Mouse (Mus musculus) forebrain, postnatal 0 days (tissue): ENCODE data around the gene Cbarp. TPM values are rescaled to one million over a fixed set of nuclear protein-coding genes. Genes with fewer than 3 reads are reported as not detected.

ENCODE experiments used
- ATAC-seq: fragments of 200-750 bp; cut with Nextera tagmentation; 2 replicates; pipeline ENCODE4 v1.8.0; 2017; ENCODE audit warnings: mild to moderate bottlenecking, moderate library complexity
- DNase-seq: peaks from one replicate; pipeline ENCODE4 v3.0.0-alpha.2; 2015
- H3K27ac ChIP-seq: fragments of 300-500 bp; sonication (generic); 2 replicates; pipeline ENCODE4 v1.5.1; 2014; ENCODE audit warnings: low read depth, mild to moderate bottlenecking, antibody characterized with exemption, low read length, moderate library complexity, mixed read lengths
- H3K27me3 ChIP-seq: fragments of 300-500 bp; sonication (generic); 2 replicates; pipeline ENCODE4 v1.6.1; 2014; ENCODE audit warnings: mild to moderate bottlenecking, low read length, mixed read lengths; ENCODE audit not compliant: insufficient read depth
- H3K36me3 ChIP-seq: fragments of 300-500 bp; sonication (generic); 2 replicates; pipeline ENCODE4 v1.6.1; 2014; ENCODE audit warnings: mild to moderate bottlenecking, moderate library complexity; ENCODE audit not compliant: insufficient read depth
- H3K4me1 ChIP-seq: fragments of 300-500 bp; sonication (generic); 2 replicates; pipeline ENCODE4 v1.6.1; 2014; ENCODE audit warnings: antibody characterized with exemption; ENCODE audit not compliant: insufficient read depth
- H3K4me2 ChIP-seq: fragments of 300-500 bp; sonication (generic); 2 replicates; pipeline ENCODE4 v1.6.1; 2014; ENCODE audit warnings: low read depth, mild to moderate bottlenecking, moderate library complexity
- H3K4me3 ChIP-seq: fragments of 300-500 bp; sonication (generic); 2 replicates; pipeline ENCODE4 v1.5.1; 2014; ENCODE audit warnings: low read depth, low read length, mixed read lengths
- H3K9ac ChIP-seq: fragments of 300-500 bp; sonication (generic); 2 replicates; pipeline ENCODE4 v1.6.1; 2014; ENCODE audit warnings: mild to moderate bottlenecking
- H3K9me3 ChIP-seq: fragments of 300-500 bp; sonication (generic); 2 replicates; pipeline ENCODE4 v1.6.1; 2016; ENCODE audit warnings: low read length
- CTCF ChIP-seq: sonication (generic); IDR thresholded peaks from 2 replicates; pipeline ENCODE4 v1.5.1; 2016; ENCODE audit warnings: antibody characterized with exemption, control low read depth, low read depth
- WGBS: fragments of 180-500 bp; shearing (Covaris S2); extraction: QIAGEN DNeasy Blood & Tissue Kit; methylation state at CpG from one replicate; pipeline ENCODE4 v1.1.7; 2014; 5-methylcytosine and 5-hydroxymethylcytosine counted together
- polyA plus RNA-seq: library from polyadenylated mRNA; unstranded; fragments of >200 nt; fragmentation: Nextera tagmentation; extraction: Ambion mirVana; gene quantifications from 2 replicates; pipeline ENCODE4 v1.2.1, GENCODE M21; 2015
- total RNA-seq: library from RNA; depleted of rRNA; stranded (reverse); fragments of >200 nt; gene quantifications from 2 replicates; pipeline ENCODE4 v1.2.3, GENCODE M21; 2014

Gene Cbarp
- total and polyA plus RNA-seq, 2 experiments from 2014 or later = 68.2 to 151 TPM

DNA sequence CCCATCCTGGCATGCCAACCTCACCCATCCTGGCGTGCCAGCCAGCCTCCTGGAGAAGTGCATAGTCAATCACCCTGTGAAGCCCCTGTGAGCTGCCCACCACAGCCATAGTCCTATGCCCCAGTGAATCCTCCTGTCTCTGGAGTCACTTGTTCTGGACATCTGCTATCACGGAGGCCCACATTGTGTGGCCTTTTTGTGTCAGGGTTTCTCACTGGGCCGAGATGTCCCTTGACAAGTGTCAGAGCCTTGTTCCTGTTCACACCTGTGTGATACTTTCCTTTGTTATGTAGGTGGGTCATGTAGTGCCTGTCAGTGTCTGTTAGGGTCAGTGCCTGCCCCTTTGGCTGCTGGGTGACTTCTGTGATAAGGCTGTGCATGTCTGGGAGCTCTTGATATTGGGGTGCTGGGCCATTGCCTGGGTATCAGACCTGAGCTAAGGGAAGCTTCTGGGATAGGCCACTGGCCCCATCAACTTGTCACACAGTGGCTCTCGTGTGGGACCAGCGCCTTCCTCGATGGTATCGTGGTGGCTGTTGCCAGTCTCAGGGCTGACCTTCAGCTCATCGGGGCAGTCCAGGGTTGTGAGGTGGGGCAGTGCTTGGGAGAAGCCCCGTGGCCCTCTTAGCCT lies 16.6 kb downstream of the Cbarp start:
- no peak overlapping the region for H3K4me2 ChIP-seq
- no peaks in the 10 kb centered on the region for H3K9me3 ChIP-seq
- H3K27ac ChIP-seq = no peak overlapping the region
- ATAC-seq = no peak
- H3K9ac ChIP-seq = no peak overlapping the region
- no peaks in the 10 kb centered on the region for H3K27me3 ChIP-seq
- no peak for DNase-seq
- H3K4me1 ChIP-seq = no peaks in the 10 kb centered on the region
- H3K36me3 ChIP-seq = peaks cover 41% of the 10 kb centered on the region
- WGBS = 88% methylated on average over 9 of the region's 9 CpGs
- no peak overlapping the region for H3K4me3 ChIP-seq
- TF ChIP-seq CTCF = no peak

DNA sequence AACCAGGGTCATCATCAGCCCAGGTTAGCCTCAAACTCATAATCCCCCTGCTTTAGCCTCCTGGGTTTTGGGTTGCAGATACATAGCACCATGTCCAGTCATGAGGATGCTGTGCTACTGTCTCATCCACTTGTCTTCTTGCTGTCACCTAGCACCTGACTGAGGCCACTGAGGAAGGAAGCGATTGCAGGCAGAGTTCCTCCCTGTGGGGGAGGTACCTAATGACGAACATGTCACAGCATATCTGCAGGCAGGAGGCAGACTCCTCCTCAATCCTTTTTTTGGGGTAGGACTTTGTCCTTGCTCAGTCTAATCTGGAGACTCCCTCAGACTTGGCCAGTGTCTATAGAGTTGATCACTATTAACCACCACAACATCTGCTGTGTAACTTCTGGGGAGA lies 19.0 kb downstream of the Cbarp start:
- Histone ChIP-seq H3K4me3 (no peak overlapping the region), H3K4me2 (no peak overlapping the region), H3K27ac (no peak overlapping the region), H3K9ac (no peak overlapping the region), H3K27me3 (no peaks in the 10 kb centered on the region), H3K4me1 (peaks cover 16% of the 10 kb centered on the region), H3K36me3 (peaks cover 21% of the 10 kb centered on the region), H3K9me3 (no peaks in the 10 kb centered on the region)
- 83% methylated on average over 2 of the region's 2 CpGs for WGBS
- TF ChIP-seq CTCF = no peak
- DNase-seq = no peak
- ATAC-seq = no peak

DNA sequence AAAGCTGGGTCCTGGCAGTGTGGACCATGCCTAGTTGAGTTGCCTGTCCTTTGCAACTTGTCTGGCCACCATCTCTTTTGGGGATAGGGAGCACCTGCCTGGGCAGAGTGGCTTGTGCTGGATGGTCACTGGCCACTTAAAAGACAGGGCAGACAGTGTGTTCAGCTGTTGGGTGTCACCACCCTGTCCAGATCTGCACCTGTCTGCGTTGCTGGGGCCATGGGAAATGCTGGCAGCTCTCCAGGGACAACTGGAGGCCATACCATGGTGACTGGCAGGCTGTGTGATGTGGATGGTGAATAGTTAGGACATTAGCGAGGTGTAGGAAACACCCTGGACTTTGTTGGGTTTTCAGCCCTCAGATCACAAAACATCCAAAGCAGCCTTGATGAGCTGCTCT lies 20.5 kb downstream of the Cbarp start:
- no peaks in the 10 kb centered on the region for H3K27me3 ChIP-seq
- no peak overlapping the region for H3K4me2 ChIP-seq
- H3K36me3 ChIP-seq = peaks cover 12% of the 10 kb centered on the region
- H3K4me1 ChIP-seq = peaks cover 17% of the 10 kb centered on the region
- no peaks in the 10 kb centered on the region for H3K9me3 ChIP-seq
- TF ChIP-seq CTCF = no peak
- no peak overlapping the region for H3K4me3 ChIP-seq
- no peak for DNase-seq
- no peak overlapping the region for H3K27ac ChIP-seq
- WGBS = 46% methylated on average over 2 of the region's 2 CpGs
- no peak overlapping the region for H3K9ac ChIP-seq
- no peak for ATAC-seq

DNA sequence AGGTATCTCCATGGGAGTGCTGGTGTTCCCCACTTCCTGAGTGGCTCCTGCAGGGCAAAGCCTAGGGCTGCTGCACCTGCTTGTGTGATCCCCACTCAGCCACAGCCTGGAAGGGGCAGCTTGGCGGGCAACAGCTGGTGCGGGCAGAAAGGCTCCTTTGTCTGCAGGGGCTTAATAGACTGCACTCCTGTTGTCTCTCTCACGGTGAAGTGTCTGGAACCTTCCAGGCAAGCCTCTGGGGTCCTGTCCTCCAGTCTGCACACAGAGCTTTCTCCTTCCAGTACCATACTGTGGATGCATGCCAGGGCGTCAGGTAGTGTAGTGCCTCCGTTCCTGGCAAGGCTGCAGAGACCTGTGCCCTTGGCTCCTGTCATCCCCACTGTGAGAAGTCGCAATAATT lies 22.1 kb downstream of the Cbarp start:
- H3K4me1 ChIP-seq = peaks cover 17% of the 10 kb centered on the region
- no peak overlapping the region for H3K4me3 ChIP-seq
- H3K27ac ChIP-seq = no peak overlapping the region

DNA sequence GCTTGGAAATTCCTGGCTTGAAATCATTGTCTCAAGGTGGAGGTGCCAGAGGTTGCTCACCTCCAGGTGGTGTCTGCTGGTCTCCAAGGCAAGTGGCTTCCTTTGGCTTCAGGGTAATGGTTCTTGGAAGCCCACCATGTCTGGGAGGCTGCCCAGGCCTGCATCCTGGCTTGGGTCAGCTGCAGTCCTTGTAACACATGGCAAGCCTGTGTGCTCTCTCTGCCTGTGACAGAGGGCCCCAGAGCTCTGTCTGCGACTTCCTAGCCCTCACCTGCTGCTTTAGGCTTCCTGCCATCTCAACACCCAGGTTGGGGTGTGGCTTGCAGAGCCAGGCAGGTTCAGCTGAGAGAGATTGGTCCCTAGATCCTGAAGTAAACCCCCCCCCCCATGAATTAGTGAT lies 22.9 kb downstream of the Cbarp start:
- H3K9me3 ChIP-seq = no peaks in the 10 kb centered on the region
- peak overlapping the region; percentile 74 for H3K9ac ChIP-seq
- no peak for DNase-seq
- peak overlapping the region; percentile 74 for H3K4me2 ChIP-seq
- no peak for TF ChIP-seq CTCF
- ATAC-seq = no peak
- H3K27me3 ChIP-seq = no peaks in the 10 kb centered on the region
- peak overlapping the region; percentile 92 for H3K4me3 ChIP-seq
- peaks cover 17% of the 10 kb centered on the region for H3K4me1 ChIP-seq
- peaks cover 8% of the 10 kb centered on the region; the same call in 1 of the 2 replicates for H3K36me3 ChIP-seq
- H3K27ac ChIP-seq = no peak overlapping the region
- 40% methylated on average over 1 of the region's 1 CpGs for WGBS

More for the DNA sequence above, 22.1 kb downstream of the Cbarp start:
- Histone ChIP-seq H3K9me3 (no peaks in the 10 kb centered on the region), H3K36me3 (peaks cover 8% of the 10 kb centered on the region; the same call in 1 of the 2 replicates), H3K4me2 (peak overlapping the region; percentile 74; the same call in 1 of the 2 replicates), H3K9ac (peak overlapping the region; percentile 22; the same call in 1 of the 2 replicates), H3K27me3 (no peaks in the 10 kb centered on the region)
- ATAC-seq = no peak
- DNase-seq = no peak
- 30% methylated on average over 6 of the region's 6 CpGs for WGBS
- no peak for TF ChIP-seq CTCF

DNA sequence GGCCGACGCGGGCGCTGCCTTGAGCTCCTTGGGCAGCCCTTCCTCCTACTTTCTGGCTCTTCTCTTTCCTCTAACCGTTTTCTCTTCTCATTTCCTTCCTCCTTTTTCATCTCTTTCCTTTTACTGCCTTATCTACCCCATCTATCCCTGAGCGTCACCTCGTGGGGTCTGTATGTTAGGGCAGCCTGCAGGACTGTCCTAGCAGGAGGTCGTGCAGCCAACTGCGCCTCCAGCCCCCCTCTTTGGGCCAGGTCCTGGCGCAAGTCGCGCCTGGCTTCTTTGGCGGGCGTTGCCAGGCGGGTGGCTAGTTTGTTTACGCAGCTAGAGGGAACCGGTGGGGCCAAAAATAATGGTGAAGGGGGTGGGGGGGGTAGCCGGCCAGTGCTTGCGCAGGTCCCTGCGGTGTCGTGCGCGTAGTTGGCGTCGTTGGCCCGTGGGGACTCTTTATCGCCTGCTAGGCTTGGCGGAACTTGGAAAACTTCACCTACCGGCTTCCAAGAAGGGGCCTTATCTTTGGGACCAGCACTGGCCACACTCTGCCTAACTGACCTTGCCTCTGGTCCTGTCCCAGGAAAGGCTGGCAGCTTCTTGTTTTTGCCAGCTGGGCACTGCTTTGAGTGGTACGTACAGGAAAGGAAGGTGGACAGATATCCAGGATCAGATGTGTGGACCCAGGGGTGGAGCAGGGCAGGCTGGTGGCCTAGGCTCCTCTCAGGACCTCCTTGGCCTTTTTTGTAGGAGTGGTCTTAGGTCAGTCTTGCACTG lies 23.5 kb downstream of the Cbarp start:
- Histone ChIP-seq H3K4me3 (peak overlapping the region; percentile 92), H3K27me3 (no peaks in the 10 kb centered on the region), H3K27ac (no peak overlapping the region), H3K36me3 (peaks cover 8% of the 10 kb centered on the region; the same call in 1 of the 2 replicates), H3K4me2 (peak overlapping the region; percentile 74), H3K9ac (peak overlapping the region; percentile 74), H3K9me3 (no peaks in the 10 kb centered on the region), H3K4me1 (peaks cover 17% of the 10 kb centered on the region)
- TF ChIP-seq CTCF = peak; percentile 26; the same call in 1 of the 2 replicates
- WGBS = 7% methylated on average over 30 of the region's 30 CpGs
- DNase-seq = no peak
- no peak for ATAC-seq

DNA sequence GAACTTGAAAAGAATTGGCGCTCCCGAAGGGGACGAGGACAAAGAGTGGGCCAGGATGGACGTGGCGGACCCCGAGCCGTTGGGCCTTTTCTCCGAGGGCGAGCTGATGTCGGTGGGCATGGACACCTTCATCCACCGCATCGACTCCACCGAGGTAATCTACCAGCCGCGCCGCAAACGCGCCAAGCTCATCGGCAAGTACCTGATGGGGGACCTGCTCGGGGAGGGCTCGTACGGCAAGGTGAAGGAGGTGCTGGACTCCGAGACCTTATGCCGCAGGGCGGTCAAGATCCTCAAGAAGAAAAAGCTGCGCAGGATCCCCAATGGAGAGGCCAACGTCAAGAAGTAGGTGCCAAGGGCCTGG lies 24.1 kb downstream of the Cbarp start:
- Histone ChIP-seq H3K4me1 (peaks cover 17% of the 10 kb centered on the region), H3K4me3 (peak overlapping the region; percentile 92), H3K4me2 (peak overlapping the region; percentile 74), H3K9ac (peak overlapping the region; percentile 74), H3K9me3 (no peaks in the 10 kb centered on the region), H3K27ac (no peak overlapping the region), H3K27me3 (no peaks in the 10 kb centered on the region), H3K36me3 (peaks cover 8% of the 10 kb centered on the region; the same call in 1 of the 2 replicates)
- TF ChIP-seq CTCF = no peak
- DNase-seq = no peak
- under 1% methylated on average over 27 of the region's 27 CpGs for WGBS
- no peak for ATAC-seq
